Mouse (Mus musculus): ENCODE results near the gene Cmip. TPM values are rescaled to one million over a fixed set of nuclear protein-coding genes. Genes with fewer than 3 reads are reported as not detected.
A peak's percentile ranks its signal among the peaks of the same experiment; 100 is the strongest.

Cmip gene
- polyA plus RNA-seq, 1 experiment from 2014 or later, result 9.3 TPM

DNA sequence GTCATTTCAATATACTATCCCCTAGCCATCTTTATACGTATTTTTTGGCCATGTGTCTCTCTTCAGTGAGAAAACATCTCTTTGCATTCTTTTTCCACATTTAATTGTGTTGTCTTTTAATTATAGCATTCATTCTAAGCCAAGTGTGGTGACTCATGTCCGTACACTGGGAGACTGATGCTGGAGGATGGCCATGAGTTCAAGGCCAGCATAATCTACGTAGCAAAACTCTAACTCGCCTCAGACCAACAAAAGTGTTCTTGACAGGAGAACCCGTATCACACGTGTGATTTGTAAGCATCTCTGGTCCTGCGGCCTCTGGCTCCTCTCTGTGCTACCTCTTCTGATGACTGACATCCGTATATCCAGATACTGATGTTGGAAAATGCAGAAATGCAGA is 227.9 kb downstream of the Cmip start:
- H3K4me3 ChIP-seq, result no peak overlapping the region
- H3K27ac ChIP-seq (replicated peaks), result no peak overlapping the region
- H3K27me3 ChIP-seq (ENCODE audit: low read depth, poor library complexity, severe bottlenecking), result no peaks in the 10 kb centered on the region
- H3K9me3 ChIP-seq (replicated peaks), result no peaks in the 10 kb centered on the region
- 89% methylated on average over 8 of the region's 8 CpGs for WGBS
- no peak for DNase-seq (ENCODE audit: low spot score)
- no peaks in the 10 kb centered on the region for H3K4me1 ChIP-seq
- H3K36me3 ChIP-seq, result no peaks in the 10 kb centered on the region

DNA sequence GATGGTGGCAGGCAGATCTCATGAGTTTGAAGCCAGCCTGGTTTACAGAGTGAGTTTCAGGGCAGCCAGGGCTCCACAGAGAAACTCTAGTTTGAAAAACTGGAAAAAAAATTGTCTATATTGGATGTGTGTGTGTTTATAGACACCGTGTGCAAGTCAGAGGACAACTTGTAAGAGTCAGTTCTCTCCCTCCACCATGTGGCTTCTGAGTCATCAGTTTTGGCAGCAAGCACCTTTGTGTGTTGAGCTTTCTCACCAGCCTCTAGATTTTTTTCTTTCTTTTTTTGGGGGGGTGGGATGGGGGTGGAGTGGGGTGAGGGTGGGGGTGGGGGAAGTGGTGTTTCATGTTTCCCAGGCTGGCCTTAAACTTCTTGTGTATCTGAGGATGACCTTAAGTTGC is 228.5 kb downstream of the Cmip start:
- H3K4me1 ChIP-seq, result no peaks in the 10 kb centered on the region
- H3K9me3 ChIP-seq (replicated peaks), result no peaks in the 10 kb centered on the region
- no peaks in the 10 kb centered on the region for H3K27me3 ChIP-seq (ENCODE audit: low read depth, poor library complexity, severe bottlenecking)
- no peak overlapping the region for H3K27ac ChIP-seq (replicated peaks)
- H3K4me3 ChIP-seq, result no peak overlapping the region
- no peaks in the 10 kb centered on the region for H3K36me3 ChIP-seq
- DNase-seq (ENCODE audit: low spot score), result no peak
- 89% methylated on average over 1 of the region's 1 CpGs for whole genome bisulfite sequencing

DNA sequence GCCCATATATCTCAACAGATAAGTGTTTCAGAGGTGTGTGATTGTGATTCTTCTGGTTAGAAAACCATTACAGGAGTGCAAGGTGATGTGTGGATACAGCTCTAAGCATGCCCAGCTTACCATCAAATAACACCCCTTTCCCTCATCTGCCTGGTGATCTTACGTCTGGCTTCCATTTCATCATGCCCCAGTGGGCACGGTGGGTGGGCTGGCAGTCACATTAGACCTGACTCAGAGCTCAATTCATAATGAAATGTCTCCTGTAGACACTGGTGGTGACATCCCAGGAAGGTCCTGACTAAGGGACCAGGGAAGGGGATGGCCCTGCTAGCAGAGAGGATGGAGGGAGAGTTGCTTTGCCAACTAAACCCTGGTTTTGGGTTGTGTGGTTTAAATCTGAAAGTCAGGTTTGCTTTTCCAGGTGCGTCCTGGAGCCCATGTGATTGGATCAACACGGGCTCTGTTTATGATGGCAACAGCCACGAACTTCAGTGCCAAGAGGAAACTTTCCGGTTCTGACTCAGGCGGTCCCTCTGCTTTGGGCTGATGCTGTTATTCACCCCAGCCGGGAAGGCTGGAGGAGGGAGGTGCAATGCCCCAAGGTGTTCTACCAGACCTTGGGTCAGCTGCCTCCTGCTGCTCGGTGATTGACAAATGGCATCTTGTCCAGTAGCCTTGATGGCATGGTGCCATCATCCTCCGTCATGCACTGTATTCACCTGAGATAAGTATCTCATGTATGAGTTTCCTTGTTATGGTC is 231.6 kb downstream of the Cmip start:
- Histone ChIP-seq H3K36me3 (no peaks in the 10 kb centered on the region), H3K27ac (replicated peaks) (no peak overlapping the region), H3K9me3 (replicated peaks) (no peaks in the 10 kb centered on the region), H3K27me3 (ENCODE audit: low read depth, poor library complexity, severe bottlenecking) (peaks cover 15% of the 10 kb centered on the region), H3K4me1 (peaks cover 4% of the 10 kb centered on the region), H3K4me3 (no peak overlapping the region)
- WGBS, result 85% methylated on average over 10 of the region's 10 CpGs
- no peak for DNase-seq (ENCODE audit: low spot score)

DNA sequence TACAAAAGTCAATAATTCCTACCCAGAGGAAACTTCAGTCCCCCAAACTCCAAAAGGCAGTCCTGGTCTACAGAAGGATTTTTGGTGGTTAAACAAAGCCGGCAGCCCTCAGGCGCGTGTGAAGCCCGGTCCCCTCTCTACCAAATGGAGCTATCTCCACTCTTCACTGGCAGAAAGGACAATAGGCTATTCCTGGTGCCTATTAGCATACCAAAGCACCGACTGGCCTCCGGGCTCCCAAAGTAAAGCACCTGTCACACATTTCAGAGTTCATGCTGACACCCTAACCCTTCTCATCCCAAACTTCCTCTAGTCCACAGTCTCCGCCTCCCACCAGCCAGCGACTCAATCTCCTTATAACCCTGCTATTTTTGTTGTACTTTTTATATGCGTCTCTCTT is 236.7 kb downstream of the Cmip start:
- peaks cover 56% of the 10 kb centered on the region for H3K27me3 ChIP-seq (ENCODE audit: low read depth, poor library complexity, severe bottlenecking)
- H3K9me3 ChIP-seq (replicated peaks), result no peaks in the 10 kb centered on the region
- DNase-seq (ENCODE audit: low spot score), result no peak
- WGBS, result 10% methylated on average over 9 of the region's 9 CpGs
- no peaks in the 10 kb centered on the region for H3K36me3 ChIP-seq
- no peak overlapping the region for H3K4me3 ChIP-seq
- H3K27ac ChIP-seq (replicated peaks), result no peak overlapping the region
- H3K4me1 ChIP-seq, result peaks cover 19% of the 10 kb centered on the region

DNA sequence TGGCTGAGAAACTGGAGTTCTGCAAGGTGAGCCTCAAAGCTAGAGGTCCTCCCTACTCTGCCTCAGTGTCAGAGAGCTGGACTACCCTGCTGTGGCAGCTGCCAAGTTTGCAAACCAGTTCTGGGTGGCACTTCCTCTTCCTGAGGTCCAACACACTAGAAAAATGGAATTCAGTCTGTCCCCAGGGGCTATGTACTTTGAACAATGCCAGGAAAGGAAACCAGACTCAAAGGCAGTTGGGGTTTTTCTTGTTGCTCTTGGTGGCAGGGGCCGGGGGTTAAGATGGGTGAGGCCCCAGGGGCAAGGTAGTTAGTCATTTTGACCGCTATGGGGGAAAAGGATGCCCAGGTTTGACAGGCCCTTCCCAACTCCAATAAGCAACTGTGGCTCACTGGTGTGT is 238.0 kb downstream of the Cmip start:
- Histone ChIP-seq H3K4me1 (peaks cover 27% of the 10 kb centered on the region), H3K27ac (replicated peaks) (no peak overlapping the region), H3K36me3 (no peaks in the 10 kb centered on the region), H3K9me3 (replicated peaks) (no peaks in the 10 kb centered on the region), H3K4me3 (no peak overlapping the region), H3K27me3 (ENCODE audit: low read depth, poor library complexity, severe bottlenecking) (peaks cover 69% of the 10 kb centered on the region)
- WGBS, result 72% methylated on average over 2 of the region's 2 CpGs
- no peak for DNase-seq (ENCODE audit: low spot score)

DNA sequence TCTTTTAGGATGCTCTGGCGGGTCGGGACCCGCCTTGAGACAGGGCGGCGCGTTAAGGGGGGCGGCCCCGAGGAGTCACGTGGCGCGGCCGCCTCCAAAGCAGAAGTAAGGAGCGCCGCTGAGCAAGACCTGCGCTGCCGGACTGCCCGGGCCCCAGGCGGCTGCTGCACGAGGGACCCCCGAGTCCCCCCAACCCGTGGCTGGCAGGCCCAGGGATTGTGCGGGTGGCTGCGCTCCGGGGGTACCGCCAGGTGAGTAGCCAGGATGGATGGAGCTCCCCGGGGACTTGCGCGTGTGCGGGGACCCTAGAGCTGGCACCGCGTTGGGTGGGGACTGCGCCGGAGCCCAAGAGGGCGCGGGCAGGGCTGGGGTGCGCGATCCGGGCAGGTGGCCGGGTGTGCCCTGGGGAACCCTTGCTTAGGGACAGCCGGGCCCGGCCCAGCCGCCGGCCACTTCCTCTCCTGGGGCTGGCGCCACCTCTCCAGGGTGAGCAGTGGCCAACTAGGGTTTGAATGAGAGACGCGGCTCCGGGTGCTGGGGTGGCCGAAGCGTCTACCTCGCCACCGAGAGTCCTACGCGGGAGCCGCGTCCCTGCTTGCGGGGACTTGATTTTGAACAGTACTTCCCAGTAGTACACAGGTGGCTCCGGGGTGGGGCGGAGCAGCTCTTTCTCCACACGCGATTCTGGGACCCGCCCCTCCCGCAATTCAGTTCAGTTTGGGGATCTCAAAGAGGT is 241.5 kb downstream of the Cmip start, which contains the start of gene Plcg2:
TSS of gene Plcg2 (plus strand) at position 113 of the 736 bp plus-strand sequence.
- under 1% methylated on average over 62 of the region's 62 CpGs for WGBS
- no peaks in the 10 kb centered on the region for H3K36me3 ChIP-seq
- peaks cover 25% of the 10 kb centered on the region for H3K4me1 ChIP-seq
- H3K27me3 ChIP-seq (ENCODE audit: low read depth, poor library complexity, severe bottlenecking), result peaks cover 58% of the 10 kb centered on the region
- peak; percentile 53 for DNase-seq (ENCODE audit: low spot score)
- H3K4me3 ChIP-seq, result peak within 1 kb of the TSS; percentile 75
- peak within 1 kb of the TSS; percentile 75 for H3K27ac ChIP-seq (replicated peaks)
- H3K9me3 ChIP-seq (replicated peaks), result no peaks in the 10 kb centered on the region

DNA sequence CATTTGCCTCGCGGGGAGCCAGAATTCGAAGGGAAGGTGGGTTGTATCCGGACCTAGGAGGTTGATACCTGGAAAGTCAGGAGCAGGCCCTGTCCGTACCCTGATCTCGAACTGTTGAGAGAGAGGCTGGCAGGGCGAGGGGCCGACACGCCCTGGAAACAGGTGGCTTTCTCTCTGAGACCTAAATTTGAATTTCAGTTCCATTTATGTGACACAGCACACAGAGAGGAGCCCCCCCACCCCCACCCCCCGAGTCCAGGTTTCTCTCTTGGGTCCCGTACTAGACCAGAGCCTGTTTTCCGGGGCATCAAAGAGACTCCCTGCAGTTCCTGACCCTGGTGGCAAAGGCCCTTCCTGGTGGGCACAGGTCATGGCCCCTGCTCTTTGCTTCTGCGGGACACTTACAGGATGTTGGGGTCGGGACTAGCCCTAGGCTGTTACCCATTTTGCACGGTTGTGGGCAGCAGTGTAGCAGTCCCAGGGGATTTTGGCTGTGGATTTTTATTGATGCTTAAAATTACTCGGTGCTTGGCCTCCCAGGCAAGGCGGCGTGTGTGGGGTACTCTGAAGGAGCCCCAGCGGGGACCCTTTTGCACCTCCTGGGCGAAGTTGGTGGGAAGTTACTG is 242.2 kb downstream of the Cmip start:
- Histone ChIP-seq H3K27me3 (ENCODE audit: low read depth, poor library complexity, severe bottlenecking) (peaks cover 52% of the 10 kb centered on the region), H3K27ac (replicated peaks) (no peak overlapping the region), H3K4me3 (peak overlapping the region; percentile 75), H3K4me1 (peaks cover 25% of the 10 kb centered on the region), H3K36me3 (no peaks in the 10 kb centered on the region), H3K9me3 (replicated peaks) (no peaks in the 10 kb centered on the region)
- peak; percentile 23 for DNase-seq (ENCODE audit: low spot score)
- 10% methylated on average over 20 of the region's 20 CpGs for WGBS

DNA sequence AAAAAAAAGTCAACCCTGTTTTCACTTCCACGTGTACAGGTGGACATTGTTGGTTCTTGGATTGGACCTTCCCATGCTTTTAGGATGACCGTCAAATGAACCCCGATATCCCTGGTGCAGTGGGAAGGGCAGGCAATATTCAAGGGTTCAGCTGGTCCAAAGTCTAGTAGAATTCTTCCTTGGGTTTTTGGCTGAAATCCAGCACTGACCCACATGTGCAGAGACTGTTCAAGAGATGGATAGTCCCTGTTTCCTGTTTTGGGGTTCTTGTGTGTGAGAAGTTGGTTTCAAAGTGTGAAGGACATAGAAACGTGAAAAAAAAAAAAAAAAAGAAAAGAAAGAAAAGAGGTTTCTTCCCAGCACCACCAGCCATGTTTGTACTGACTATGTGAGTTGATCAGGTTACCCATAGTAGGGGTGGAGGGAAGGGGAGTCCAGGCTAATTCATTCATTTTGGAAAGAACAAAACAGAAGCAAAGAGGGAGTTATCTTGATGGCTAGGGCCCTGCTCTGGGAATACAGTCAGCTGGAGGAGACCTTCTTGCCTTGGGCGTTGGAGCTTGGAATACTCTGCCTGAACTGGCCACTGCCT is 243.5 kb downstream of the Cmip start:
- no peak overlapping the region for H3K4me3 ChIP-seq
- H3K36me3 ChIP-seq, result no peaks in the 10 kb centered on the region
- 84% methylated on average over 5 of the region's 5 CpGs for WGBS

DNA sequence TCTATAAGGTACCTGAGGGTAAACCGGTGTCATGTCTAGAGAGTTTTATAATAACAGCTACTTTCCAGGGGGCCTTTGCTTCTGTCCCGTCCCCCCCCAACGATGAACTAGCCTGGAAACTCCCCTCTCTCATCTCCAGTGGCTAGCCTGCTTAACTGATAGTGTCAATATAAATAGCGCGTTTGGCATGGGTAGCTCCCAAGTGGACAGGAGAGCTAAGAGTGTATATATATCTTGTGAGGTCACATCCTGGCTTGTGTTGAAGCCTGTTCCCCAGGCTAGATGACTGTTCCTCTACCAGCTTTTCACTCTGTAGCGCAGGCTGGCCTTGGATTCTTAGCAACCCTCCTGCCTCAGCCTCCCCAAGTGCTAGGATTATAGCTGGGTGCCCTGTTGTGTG is 244.5 kb downstream of the Cmip start:
- no peak for DNase-seq (ENCODE audit: low spot score)
- no peak overlapping the region for H3K4me3 ChIP-seq
- H3K36me3 ChIP-seq, result no peaks in the 10 kb centered on the region
- H3K4me1 ChIP-seq, result peaks cover 25% of the 10 kb centered on the region
- H3K9me3 ChIP-seq (replicated peaks), result no peaks in the 10 kb centered on the region
- peaks cover 38% of the 10 kb centered on the region for H3K27me3 ChIP-seq (ENCODE audit: low read depth, poor library complexity, severe bottlenecking)
- WGBS, result 90% methylated on average over 6 of the region's 6 CpGs
- no peak overlapping the region for H3K27ac ChIP-seq (replicated peaks)

More for the DNA sequence above, 243.5 kb downstream of the Cmip start:
- peaks cover 39% of the 10 kb centered on the region for H3K27me3 ChIP-seq (ENCODE audit: low read depth, poor library complexity, severe bottlenecking)
- H3K27ac ChIP-seq (replicated peaks), result no peak overlapping the region
- H3K4me1 ChIP-seq, result peaks cover 25% of the 10 kb centered on the region
- no peak for DNase-seq (ENCODE audit: low spot score)
- H3K9me3 ChIP-seq (replicated peaks), result no peaks in the 10 kb centered on the region

DNA sequence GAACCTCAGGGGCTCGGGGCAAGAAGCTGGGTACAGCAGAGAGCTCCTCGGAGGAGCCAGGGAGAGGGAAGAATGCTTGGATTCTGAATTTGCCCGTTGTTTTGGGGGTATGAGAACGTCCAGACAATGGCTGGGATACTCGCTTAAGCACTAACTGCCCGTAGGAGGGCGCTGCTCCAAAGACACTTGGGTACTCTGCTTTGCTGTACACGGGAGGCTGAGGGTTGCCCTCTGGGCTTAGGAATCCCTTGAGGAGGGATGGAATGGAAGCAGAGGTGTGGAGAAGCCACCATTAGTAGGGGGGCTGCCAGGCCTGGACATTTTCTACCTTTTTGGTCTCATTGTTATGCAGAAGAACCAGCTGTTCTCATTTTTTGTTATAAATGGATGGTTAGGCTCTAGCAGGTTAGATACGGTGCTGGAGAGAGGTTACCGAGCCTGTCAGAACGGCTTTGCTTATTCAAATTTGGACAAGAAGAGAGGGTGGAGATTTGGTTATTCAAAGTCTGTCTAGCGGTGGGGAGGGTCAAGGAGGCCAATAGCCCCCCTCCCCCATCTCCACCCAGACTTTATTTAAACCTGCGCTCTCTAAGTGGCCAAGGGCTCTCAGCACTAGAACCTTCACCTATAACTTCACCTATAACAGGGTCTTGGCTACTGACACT is 246.7 kb downstream of the Cmip start:
- DNase-seq (ENCODE audit: low spot score), result no peak
- Histone ChIP-seq H3K4me1 (peaks cover 17% of the 10 kb centered on the region), H3K4me3 (no peak overlapping the region), H3K36me3 (no peaks in the 10 kb centered on the region), H3K9me3 (replicated peaks) (no peaks in the 10 kb centered on the region), H3K27me3 (ENCODE audit: low read depth, poor library complexity, severe bottlenecking) (peaks cover 17% of the 10 kb centered on the region), H3K27ac (replicated peaks) (no peak overlapping the region)
- 69% methylated on average over 13 of the region's 13 CpGs for WGBS

DNA sequence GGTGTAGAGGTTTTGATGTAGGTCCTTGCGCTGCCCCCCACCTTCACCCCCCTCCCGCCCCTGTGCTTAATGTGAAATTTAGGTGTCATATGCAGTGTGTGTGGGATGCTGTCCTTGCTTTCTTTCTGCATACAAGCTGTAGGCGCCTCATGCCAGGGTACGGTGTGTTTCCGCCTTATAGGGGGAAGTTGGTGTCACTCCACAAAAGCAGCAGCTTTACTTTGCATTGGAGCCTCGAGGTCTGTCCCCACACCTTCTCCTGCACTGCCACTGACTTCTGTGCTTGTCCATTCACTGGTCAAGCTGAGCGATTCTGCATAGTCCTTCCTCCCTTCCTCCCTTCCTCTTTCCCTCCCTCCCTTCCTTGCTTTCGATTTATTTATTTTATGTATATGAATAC is 250.8 kb downstream of the Cmip start:
- DNase-seq (ENCODE audit: low spot score), result no peak
- H3K36me3 ChIP-seq, result no peaks in the 10 kb centered on the region
- H3K4me1 ChIP-seq, result peaks cover 9% of the 10 kb centered on the region
- no peak overlapping the region for H3K4me3 ChIP-seq
- 88% methylated on average over 8 of the region's 8 CpGs for WGBS
- H3K27me3 ChIP-seq (ENCODE audit: low read depth, poor library complexity, severe bottlenecking), result no peaks in the 10 kb centered on the region
- H3K27ac ChIP-seq (replicated peaks), result no peak overlapping the region
- no peaks in the 10 kb centered on the region; the same call in 1 of the 2 replicates for H3K9me3 ChIP-seq (replicated peaks)
